Mouse (Mus musculus): ENCODE results near the gene Donson.

Donson gene

GRCm38 (mm10) chr16:91688619-91689334 is at the start of gene Donson:
Gene Donson, minus strand, starts transcription at chr16:91688770.
- DNase-seq (ENCODE audit: extremely low spot score), result peak; percentile 93

GRCm38 (mm10) chr16:91736046-91736816 is 47.7 kb upstream of the Donson start:
- DNase-seq (ENCODE audit: extremely low spot score), result no peak

GRCm38 (mm10) chr16:91734771-91735170 is 46.2 kb upstream of the Donson start:
- DNase-seq (ENCODE audit: extremely low spot score), result no peak

- no peak for DNase-seq (ENCODE audit: extremely low spot score)
These were observed 44.2 kb upstream of the Donson start for GRCm38 (mm10) chr16:91732816-91733215.

GRCm38 (mm10) chr16:91730446-91730845 is 41.9 kb upstream of the Donson start:
- peak; percentile 57 for DNase-seq (ENCODE audit: extremely low spot score)

GRCm38 (mm10) chr16:91729821-91730441 is 41.4 kb upstream of the Donson start:
- DNase-seq (ENCODE audit: extremely low spot score), result peak; percentile 66

- DNase-seq (ENCODE audit: extremely low spot score), result peak; percentile 99
These were observed 40.5 kb upstream of the Donson start, which contains the start of gene Itsn1 for GRCm38 (mm10) chr16:91729066-91729482. Gene Itsn1, plus strand, starts transcription at chr16:91729281.

- DNase-seq (ENCODE audit: extremely low spot score), result peak; percentile 96
These were observed 39.8 kb upstream of the Donson start, which contains the start of gene Cryzl1 for GRCm38 (mm10) chr16:91728123-91729065. Gene Cryzl1, minus strand, starts transcription at chr16:91728975.

- DNase-seq (ENCODE audit: extremely low spot score), result no peak
These were observed 38.9 kb upstream of the Donson start for GRCm38 (mm10) chr16:91727433-91727832.

- DNase-seq (ENCODE audit: extremely low spot score), result peak; percentile 40
These were observed 35.7 kb upstream of the Donson start for GRCm38 (mm10) chr16:91724247-91724646.

- no peak for DNase-seq (ENCODE audit: extremely low spot score)
These were observed 28.8 kb upstream of the Donson start for GRCm38 (mm10) chr16:91717399-91717798.

GRCm38 (mm10) chr16:91716927-91717349 is 28.4 kb upstream of the Donson start:
- DNase-seq (ENCODE audit: extremely low spot score), result no peak

GRCm38 (mm10) chr16:91710241-91710640 is 21.7 kb upstream of the Donson start:
- no peak for DNase-seq (ENCODE audit: extremely low spot score)

- no peak for DNase-seq (ENCODE audit: extremely low spot score)
These were observed 16.2 kb upstream of the Donson start for GRCm38 (mm10) chr16:91704603-91705340.

GRCm38 (mm10) chr16:91702771-91703188 is 14.2 kb upstream of the Donson start:
- no peak for DNase-seq (ENCODE audit: extremely low spot score)

GRCm38 (mm10) chr16:91701908-91702307 is 13.3 kb upstream of the Donson start:
- DNase-seq (ENCODE audit: extremely low spot score), result no peak

GRCm38 (mm10) chr16:91698995-91699394 is 10.4 kb upstream of the Donson start:
- no peak for DNase-seq (ENCODE audit: extremely low spot score)

- no peak for DNase-seq (ENCODE audit: extremely low spot score)
These were observed 6.7 kb upstream of the Donson start for GRCm38 (mm10) chr16:91695108-91695755.

- peak; percentile 82 for DNase-seq (ENCODE audit: extremely low spot score)
These were observed 6.0 kb upstream of the Donson start for GRCm38 (mm10) chr16:91694455-91695084.

All from embryo, embryonic 9.5 days (tissue).